Mouse (Mus musculus) stomach, postnatal 0 days (tissue): Measurements from ENCODE around the gene Kat2b.

Experiments
- CTCF ChIP-seq: IDR thresholded peaks from 2 replicates; pipeline ENCODE4 v1.5.1; 2016; ENCODE audit warnings: antibody characterized with exemption, low read depth, mild to moderate bottlenecking, moderate library complexity
- EP300 ChIP-seq: optimal IDR thresholded peaks from 2 replicates; pipeline ENCODE3; 2016; ENCODE audit warnings: antibody characterized with exemption

DNA sequence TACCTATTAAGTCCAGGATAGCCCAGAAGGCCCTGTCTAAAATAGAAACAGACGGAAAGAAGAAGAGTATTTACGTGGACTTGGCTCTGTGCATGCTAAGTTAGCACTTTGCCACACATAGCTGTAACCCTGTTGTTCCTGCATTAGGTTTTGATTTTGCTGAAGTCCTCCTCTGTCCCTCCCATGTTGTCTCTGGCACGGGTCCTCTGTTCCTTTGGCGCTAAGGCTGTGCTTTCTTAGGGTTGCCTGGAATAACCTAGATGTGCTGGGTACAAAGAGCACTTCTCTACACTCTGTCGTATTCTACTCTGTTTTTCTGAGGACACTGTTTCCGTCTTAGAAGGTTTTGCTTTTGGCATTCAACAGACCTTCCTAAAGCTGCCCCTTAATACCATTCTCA lies 88.4 kb downstream of the Kat2b start:
- TF ChIP-seq EP300 (no peak), CTCF (no peak)
